Mouse (Mus musculus) cerebellum, postnatal 25 days (tissue): ENCODE data around the gene Zdhhc6.

Source experiments
- DNase-seq, 2 experiments: peaks; one replicate each; pipeline ENCODE4 v3.0.0; 2021; ENCODE audit warnings: mixed read lengths in 2 of 2

The Zdhhc6 gene

DNA sequence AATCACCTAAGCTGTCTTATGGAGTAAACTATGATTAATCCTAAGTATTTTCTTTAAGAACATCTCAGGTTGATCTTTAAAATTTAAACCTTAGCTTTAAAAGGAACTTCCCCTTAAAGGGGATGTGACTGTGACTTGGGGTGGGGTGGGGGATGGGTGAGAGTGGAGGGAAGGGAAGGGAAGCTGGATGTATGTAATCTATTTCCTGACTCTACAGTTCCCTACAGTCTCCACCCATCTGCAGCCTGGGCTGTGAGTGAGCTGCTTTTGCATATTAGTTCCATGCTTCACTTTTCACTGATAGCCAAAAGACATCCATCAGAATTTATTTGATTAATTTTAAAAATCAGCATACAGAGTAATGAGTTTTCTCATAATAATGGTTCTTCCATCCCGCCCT lies 16.5 kb downstream of the Zdhhc6 start:
- DNase-seq: no peak

DNA sequence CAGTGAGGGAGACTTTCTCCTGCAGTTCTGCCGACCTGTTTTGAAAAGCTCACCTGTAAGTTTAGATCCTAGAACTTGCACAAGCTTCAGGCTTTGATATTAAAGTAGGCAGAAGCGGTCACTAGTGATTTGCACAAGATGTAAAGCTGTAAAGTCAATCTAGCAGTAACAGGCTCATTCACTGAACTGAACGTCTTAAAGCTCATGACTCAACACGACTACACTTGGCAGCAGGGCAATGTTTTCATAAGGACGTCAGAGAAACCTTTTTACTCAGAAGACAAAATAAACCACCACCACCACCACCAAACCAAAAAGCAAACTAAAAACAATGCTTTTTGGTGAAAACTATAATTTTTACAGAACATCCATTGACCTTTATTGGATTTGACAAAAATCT lies 17.9 kb downstream of the Zdhhc6 start:
- DNase-seq: no peak

DNA sequence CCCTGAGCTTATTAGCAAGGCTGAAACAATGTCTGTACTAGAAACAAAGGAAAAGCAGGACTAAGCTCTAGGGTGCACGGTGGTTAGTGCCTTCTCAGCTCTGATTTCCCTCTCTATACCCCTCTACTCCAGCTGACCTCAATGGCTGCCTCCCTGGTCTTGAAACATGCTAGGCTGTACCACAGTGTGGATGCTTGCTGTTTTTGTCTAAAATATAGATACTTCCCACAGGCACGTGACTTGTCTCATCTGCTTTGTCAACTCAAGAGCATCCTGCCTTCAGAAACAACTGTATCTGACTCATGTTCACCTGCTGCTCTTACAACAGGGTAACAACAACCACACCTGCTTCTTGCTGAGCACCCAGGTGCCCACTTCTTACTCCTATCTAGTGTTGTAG lies 18.3 kb downstream of the Zdhhc6 start:
- DNase-seq: no peak

DNA sequence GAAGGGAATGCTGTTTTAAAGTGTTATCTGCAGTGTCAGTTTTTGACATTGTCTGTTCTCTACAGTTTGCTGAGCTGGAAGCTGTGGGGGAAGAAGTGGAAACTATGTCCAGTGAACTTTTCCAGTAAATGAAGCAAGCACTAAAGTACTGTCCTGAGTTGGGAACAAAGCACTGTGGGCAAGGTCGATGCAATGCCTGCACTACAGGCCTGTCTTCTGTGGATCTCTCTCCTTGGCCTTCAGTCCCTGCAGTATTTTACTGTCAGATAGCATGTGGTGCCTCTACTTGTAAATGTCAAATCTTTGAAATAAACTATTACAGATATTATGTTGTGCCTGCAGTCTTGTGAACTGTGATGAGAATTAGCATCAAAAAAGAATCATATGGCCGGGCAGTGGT lies 19.5 kb downstream of the Zdhhc6 start:
- DNase-seq: no peak

DNA sequence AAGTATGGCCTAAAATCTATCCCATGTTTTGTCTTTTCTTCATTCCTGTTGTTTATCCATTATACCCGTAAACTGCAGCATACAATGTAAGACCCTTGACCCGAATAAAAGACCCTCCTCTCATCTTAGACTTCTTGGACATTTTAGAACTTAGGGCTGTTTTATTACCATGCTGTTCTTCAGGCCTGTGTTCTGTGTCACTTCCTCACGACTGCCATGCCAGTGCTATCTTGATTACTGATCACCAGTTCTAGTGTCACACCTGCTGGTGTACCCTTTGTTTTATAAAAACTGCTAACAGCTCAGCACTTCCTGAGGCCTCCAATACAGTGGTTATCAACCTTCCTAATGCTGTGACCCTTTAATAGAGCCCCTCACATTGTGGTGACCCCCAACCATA lies 20.3 kb downstream of the Zdhhc6 start:
- DNase-seq: no peak

DNA sequence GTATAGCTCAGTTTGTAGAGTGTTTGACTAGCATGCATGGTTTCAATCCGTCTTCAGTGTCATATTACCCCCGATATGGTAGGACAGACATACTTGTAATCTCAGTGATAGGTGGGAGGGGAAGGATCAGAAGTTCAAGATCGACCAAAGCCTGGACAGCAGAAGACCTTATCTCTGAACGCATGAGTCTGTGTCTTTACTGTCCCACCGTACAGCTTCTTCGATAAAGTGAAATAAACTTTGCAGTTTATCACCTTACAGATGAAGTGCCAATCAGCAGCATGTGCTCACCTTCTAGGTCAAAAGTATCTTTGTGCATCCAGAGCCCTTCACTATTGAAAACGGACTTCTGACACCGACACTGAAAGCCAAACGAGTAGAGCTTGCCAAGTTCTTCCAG lies 20.8 kb downstream of the Zdhhc6 start:
- no peak for DNase-seq

DNA sequence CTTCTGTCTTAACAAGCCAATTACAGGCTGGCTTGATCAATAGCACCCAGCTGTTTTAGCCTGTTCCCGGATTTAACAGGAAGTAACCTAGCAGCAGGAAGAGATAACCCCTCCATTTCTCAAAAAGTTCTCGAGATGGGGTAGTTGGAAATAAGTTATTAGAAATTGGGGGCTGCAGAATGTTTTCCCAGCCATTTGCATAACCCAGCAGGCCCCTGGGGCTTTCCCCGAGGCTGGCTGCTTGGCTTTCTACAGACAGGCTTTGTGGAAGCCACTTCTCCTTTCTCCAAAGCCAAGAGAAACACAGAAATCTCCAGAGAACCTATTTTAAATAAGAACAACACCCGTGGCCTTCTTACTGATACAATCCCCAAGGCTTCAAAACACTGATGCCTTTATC lies 22.7 kb downstream of the Zdhhc6 start:
- no peak for DNase-seq

DNA sequence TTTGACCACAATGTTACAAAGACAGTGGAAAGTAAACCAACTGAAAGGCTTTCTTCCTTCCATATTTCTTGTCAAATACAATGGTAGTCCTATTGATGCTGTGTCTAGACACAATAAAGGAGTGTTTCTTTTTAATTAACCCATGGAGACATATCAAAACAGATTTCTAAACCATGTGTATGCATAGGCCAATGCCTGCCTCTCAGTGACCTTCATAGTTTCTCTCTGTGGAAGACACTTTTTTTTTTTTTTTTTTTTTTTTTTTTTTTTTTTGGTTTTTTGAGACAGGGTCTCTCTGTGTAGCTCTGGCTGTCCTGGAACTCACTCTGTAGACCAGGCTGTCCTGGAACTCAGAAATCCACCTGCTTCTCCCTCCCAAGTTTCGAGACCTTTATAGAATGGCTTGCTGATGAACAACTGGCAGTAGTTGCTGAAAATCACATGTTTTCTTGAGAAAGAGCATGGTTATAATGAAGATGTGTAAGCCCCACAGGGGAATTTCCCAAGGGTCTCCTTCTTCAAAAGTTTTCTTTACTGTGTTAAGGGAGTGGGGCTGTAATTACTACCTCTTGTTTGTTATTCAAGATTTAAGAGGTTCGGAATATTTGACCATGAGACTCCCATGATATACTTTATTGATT lies 23.5 kb downstream of the Zdhhc6 start:
- no peak for DNase-seq

DNA sequence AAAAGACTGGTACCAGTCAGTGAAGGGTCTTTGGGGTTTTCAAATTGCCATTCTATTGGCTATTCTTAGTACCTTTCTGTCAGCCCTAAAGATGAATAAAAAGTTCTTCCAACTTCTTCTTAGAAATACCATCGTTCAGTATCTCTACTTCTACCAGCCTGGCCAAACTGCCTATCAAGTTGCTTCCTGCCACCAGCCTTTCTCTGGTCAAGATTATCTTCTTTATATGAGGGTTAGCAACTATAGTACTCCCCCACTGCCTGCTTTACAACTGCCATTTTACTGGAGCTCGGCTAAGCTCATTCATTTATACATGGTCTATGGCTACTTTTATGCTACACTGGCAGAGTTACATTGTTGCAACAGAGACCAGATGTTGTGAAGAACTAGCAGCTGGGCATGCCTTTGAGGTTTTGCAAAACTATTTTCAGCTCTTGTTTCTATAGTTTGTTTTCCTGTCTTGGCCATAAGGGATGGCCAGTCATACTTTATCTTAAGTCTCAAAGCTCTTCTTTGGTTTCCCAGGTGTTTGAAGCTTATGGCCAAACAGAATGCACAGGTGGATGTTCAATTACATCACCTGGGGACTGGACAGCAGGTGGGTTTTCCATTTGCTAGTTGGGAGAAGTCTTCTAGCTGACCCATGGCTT lies 25.1 kb downstream of the Zdhhc6 start:
- DNase-seq: no peak

DNA sequence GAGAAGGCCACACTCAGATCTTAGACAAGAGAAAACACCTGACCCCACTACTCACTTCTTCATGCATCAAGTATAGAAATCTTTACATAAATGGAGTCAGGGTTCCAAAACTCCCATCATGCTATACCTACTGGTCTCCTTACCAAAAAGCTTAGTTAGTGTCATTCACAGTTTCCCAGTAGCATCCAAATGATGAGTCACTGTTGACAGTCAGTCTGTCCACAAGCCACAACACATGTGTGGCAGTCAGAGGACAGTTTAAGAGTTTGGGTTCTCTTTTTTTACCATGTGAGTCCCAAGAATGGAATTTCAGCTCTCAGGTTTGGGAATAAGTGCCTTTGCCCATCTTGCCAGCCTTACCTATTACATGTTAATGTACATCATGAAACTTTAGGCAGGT lies 26.9 kb downstream of the Zdhhc6 start:
- no peak for DNase-seq

DNA sequence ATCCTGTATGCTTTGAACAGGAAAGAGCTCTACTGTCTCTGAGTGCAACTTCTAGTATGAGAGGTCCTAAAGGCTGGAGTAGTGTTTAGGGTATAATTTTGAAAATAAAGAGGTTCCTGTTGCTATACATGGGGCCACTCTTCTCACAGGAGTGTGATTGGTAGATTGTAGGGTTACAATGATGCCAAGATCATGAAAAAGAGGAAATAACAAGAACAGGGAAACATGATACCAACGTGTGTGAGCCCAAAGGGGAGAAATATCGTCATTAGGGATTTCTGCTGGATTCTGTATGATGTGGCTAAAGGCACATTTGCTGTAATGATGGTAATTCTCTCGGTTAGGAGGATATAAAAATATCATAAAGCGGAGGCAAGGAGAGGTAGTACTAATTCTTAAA lies 29.8 kb downstream of the Zdhhc6 start:
- no peak for DNase-seq

DNA sequence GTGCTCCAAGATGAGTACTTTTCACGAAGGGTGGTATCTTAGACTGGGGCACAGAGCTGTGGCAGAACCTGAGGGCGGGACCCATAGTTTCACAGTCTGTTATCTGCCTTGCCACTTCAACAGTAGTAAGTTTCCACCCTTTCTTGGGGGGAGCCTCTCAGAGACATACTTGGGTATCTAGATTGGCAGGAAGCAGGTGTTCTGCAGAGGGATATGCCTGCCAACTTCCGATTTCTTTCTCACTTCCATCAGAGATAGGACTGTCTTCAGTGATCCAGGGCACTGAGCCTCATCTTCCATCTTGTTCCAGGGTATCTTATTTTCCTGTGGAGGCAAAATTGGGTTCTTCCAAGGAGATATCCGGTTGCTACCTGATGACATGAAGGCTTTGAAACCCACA lies 31.7 kb downstream of the Zdhhc6 start:
- DNase-seq: no peak

DNA sequence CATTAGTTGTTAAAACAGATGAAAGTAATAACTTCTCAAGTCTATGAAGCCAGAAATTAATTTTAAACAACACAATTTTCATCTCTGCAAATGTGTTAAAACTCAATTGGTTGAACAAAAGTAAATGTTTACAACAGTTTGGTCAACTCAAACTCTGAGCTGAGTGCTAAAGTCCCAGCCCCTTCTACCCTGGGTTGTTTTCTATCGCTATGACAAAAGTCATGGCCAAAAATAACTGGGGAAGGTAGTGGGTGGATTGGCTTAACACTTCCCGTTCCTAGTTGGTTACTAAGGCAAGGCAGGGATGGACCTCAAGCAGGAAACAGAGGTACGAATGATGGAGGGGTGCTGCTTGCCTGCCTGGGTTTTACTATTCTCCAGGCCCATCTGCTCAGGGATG lies 39.1 kb downstream of the Zdhhc6 start:
- no peak for DNase-seq

DNA sequence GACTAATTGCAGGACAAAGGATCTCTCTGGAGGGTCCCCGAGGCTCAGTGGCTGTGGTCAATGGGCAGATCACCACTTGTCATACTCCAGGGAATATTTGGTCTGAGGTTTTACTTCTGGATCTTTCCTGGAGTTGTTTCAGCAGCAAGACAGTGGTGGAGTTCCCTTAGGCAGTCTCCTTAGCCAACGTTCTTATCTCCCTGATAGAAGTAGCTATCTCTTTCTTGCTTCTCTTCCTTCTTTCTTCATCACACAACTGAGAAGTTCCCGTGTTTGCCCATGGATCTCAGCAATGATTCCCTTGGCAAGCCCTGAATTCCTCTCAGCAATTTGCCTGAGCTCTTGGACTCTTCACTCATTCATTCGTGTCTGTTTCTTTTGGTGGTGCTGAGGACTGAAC lies 39.7 kb downstream of the Zdhhc6 start:
- no peak for DNase-seq

DNA sequence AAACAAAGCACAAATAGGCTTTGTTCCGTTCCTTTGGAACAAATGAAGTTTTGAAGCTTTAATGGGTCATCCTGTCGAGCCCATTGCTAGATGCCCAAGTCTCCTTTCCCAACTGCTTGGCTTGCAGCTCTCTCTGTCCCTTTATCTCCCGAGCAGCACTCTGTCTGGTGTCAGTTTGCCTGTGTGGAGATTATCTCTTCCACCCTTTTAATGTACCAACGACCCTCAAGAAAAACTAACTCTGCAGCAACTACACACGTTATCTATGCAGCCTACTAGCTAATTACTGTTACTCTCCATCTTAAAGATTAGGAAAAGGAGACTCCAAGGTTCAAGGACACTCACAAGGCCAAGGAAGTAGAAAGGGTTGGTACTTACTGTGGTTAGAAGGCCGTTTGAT lies 42.5 kb downstream of the Zdhhc6 start:
- no peak for DNase-seq

DNA sequence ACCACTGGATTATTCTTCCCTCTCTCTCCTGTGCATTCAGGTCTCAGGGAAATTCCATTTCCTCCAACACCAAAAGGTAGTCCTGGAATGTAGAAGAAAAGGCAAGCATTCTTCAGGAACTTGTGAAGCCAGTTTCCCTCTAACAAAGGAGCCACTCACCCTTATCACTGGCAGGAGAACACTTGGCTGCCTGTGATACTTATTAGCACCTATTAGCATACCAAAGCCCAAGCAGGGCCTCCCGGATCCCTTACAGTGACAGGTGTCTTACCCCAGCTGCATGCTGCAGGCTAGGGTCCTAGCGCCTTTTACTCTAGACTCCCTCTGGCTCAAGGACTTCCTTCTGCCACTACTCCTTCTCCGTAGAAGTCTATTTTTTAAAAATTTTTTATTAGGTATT lies 44.4 kb downstream of the Zdhhc6 start:
- DNase-seq: no peak

DNA sequence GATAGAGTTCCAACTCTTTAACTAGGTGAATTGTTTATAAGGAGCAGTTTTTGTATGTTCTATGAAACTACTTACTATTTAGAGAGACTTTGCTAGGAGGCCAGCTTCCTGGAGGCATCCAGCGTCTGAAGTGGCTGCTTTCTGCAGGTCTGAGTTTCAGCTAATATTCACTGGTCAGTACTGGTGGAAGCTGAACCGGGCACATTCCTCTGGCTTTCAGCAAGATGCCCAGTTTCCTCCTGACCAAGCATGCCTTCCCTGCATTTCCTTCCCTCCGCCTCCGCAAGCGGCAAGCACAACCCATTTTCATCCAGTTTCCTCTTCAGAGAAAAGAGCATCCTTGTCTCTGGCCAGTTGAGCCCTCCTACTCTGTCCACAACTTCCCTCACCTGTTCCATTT lies 46.8 kb downstream of the Zdhhc6 start:
- DNase-seq: no peak

DNA sequence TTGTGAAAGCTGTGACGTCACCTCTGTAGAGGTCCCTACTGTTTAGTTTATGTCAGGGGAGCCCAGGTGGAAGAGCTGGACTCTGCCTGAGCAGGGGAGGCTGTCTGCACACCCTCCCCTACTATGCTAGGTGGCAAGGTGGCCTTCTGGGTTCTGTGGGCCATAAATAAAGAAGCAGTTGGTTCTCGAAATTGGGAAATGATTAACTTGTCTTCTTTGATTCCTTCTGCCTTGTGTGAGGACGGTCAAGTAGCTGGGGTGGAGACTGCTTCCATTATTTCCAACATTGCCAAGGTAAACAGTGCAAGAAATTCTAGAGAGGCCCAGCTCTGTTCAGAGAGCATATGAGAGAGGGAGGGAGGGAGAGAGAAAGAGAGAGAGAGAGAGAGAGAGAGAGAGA lies 47.7 kb downstream of the Zdhhc6 start:
- DNase-seq: no peak

DNA sequence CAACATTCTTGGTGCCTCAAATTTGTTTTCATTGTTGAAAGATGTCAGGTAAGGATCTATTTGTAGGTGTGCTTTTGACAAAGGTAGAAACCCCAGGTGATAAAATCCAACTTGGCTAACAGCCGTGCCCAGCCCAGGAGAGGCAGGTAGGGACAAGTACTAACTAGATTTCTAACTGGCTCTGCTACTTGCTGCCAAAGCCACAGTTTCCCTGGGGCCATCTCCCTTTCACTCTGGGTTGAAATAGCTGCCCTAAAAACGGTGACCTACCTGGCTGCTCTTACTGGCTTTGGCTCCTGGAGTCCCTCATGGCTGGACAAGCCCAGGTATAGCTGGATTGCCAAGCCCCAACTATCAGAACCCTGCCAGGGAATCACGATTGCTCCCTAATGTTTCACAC lies 49.0 kb downstream of the Zdhhc6 start:
- DNase-seq: peak in 1 of 2 experiments; percentile 13

DNA sequence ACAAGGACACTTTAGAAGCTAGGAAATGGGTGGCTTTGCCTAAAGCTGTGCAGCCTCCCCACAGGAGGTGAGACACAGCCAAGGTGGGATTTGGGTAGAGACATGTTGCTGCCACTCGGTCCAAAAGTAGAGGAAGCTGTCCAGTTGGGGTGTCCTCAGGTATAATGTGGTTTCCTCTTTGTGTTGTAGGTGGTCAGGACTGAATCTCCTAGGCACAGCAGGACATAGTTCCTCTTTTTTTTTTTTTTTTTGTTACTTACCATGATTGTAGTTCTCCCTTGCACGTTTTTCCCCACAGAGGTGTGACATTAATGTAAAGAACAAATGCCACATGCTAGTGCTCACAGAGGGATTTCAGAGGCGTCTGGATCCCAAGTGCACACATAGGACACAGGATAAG lies 50.6 kb downstream of the Zdhhc6 start:
- no peak for DNase-seq

DNA sequence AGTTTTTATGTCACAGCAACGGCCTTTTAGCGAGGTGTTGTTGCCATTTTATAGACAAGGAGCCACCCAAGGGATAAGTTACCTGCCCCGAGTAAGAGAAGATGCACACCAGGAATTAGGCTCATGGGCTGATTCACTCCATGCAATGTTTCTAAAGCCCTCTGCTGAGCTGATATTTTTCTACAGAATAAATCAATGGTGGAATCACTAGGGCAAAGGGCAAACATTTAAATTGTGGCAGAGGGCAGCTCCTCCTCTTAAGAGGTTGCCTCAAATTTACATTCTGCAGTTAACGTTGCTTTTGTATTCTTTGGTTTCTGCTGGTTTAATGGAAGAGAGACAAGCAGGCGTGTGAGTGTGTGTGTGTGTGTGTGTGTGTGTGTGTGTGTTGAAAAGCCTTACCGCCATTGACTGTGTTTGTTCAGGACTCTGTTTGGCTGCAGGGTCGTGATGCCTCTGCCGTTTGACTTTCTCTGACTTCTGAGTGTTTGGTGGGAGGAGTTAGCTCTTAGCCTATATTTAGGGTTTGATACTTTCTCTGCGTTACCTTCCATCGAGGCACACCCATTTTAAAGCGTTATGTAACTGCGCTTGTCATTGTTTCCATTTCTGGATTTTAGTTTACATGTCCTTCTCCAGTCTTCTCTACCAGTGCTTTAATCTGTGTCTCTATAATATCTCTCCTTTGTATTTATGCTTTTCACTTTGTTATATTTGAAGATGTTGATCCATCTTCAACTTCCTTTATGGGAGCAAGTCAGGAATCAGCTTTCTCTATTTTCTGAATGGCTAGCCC lies 55.2 kb downstream of the Zdhhc6 start:
- no peak for DNase-seq

DNA sequence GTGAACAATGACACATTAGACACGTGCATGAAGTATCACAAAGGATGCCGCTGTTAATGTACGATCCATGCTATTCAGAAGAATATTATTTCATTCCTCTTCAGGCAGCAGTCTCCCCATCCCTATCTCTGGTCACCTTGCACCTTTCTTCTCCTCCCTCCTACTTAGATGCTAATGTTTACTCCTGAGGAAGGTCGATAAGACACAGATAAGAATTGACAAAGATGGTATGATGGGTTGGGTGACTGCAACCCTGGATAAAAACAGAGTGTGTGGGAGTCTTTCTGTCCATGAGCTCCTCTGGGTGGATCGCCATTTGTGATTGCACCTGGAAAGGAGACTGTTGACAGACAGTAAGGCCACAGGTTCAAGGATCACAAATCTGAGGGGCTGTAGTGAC lies 57.3 kb downstream of the Zdhhc6 start:
- no peak for DNase-seq

DNA sequence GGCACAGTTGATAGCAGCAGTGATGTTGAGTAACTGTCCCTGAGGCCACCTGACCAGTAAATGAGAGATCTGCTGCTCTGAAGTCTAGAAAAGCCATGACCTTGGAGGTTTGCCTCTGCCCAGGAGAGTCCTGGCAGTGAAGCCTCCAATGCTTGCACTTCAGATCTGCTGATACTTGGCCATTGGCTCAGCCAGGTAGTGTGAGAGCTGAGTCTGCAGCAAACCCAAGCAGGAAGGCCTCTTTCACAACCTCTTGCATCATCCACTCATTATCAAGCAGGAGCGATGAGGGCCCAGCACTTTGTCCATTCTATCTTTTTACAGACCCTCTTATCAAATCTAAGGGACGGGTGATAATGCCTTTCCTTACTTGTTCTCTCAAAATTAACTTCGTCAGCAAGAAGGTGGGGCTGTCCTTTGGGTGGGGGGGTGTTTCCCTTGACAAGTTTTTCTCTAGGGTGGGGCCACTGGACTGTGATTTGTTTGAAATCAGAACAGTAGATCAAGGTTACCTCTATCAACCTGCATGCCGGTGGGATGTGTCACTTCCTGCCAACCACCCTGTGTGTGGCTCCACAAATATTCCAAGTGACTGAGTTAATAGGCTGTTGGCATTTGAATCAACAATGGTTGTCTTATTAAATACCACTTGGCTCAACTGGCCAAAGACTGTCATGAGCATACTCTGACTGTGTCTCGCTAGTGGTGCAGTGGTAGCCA lies 58.0 kb downstream of the Zdhhc6 start:
- DNase-seq: no peak

DNA sequence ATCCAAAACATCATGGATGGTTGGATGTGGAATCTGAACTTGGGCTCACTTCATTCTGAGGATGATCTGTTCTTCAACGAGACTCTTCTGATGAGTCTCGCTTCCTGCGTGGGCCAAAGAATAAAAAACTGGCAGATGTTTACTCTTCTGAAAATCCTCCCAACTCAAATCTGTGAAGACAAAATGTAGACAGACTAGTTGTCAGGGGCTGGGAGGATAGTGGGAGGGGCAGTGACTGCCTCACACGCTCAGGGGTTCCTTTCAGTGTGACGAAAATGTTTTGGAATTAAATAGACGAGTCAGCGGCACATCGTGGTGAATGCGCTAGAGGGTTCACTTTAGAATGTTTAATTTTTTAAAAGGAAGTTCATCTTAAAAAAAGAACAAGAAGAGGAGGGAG lies 59.7 kb downstream of the Zdhhc6 start:
- DNase-seq: no peak
